Mouse (Mus musculus) layer of hippocampus, adult 2 months (tissue): ENCODE measurements around the gene Agpat3. TPM values are rescaled to one million over a fixed set of nuclear protein-coding genes. Genes with fewer than 3 reads are reported as not detected.

ENCODE experiments used
- DNase-seq, 2 experiments: peaks; one replicate each; pipeline ENCODE4 v3.0.0; 2022; ENCODE audit warnings: low spot score in 2 of 2
- H3K27ac ChIP-seq: fragments of 200-600 bp; 2 replicates; pipeline ENCODE4 v1.8.1; 2022
- H3K4me3 ChIP-seq: fragments of 200-600 bp; 2 replicates; pipeline ENCODE4 v1.8.1; 2022; ENCODE audit warnings: mild to moderate bottlenecking
- CTCF ChIP-seq: fragments of 200-600 bp; conservative IDR thresholded peaks from 2 replicates; pipeline ENCODE4 v1.8.1; 2022; ENCODE audit warnings: antibody characterized with exemption, mild to moderate bottlenecking, moderate library complexity
- total RNA-seq, 2 experiments: library from RNA; stranded (reverse); gene quantifications; 2 replicates each; pipeline ENCODE4 v1.2.3; 2021

The Agpat3 gene
- total RNA-seq, 2 experiments from 2014 or later, result 207 to 216 TPM

- Histone ChIP-seq H3K4me3 (no peak overlapping the region), H3K27ac (peak overlapping the region; percentile 83; the same call in 1 of the 2 replicates)
- no peak for DNase-seq
- TF ChIP-seq CTCF, result no peak
Measured at GRCm38 (mm10) chr10:78296371-78296770, 55.9 kb downstream of the Agpat3 start.

GRCm38 (mm10) chr10:78293576-78293975, 58.7 kb downstream of the Agpat3 start:
- Histone ChIP-seq H3K4me3 (no peak overlapping the region), H3K27ac (no peak overlapping the region)
- no peak for TF ChIP-seq CTCF
- DNase-seq, result no peak

- no peak overlapping the region for H3K27ac ChIP-seq
- no peak for DNase-seq
- no peak for TF ChIP-seq CTCF
- no peak overlapping the region for H3K4me3 ChIP-seq
Measured at GRCm38 (mm10) chr10:78292381-78292780, 59.9 kb downstream of the Agpat3 start.

GRCm38 (mm10) chr10:78290730-78291535, 61.4 kb downstream of the Agpat3 start:
- DNase-seq, result no peak
- Histone ChIP-seq H3K27ac (no peak overlapping the region), H3K4me3 (no peak overlapping the region)
- TF ChIP-seq CTCF, result no peak

GRCm38 (mm10) chr10:78288896-78289295, 63.4 kb downstream of the Agpat3 start:
- Histone ChIP-seq H3K27ac (no peak overlapping the region), H3K4me3 (no peak overlapping the region)
- no peak for DNase-seq
- no peak for TF ChIP-seq CTCF

- DNase-seq, result no peak
- no peak for TF ChIP-seq CTCF
- Histone ChIP-seq H3K4me3 (no peak overlapping the region), H3K27ac (no peak overlapping the region)
Measured at GRCm38 (mm10) chr10:78288135-78288534, 64.2 kb downstream of the Agpat3 start.

- H3K27ac ChIP-seq, result no peak overlapping the region
- DNase-seq, result no peak
- H3K4me3 ChIP-seq, result no peak overlapping the region
- TF ChIP-seq CTCF, result no peak
Measured at GRCm38 (mm10) chr10:78287465-78288132, 64.7 kb downstream of the Agpat3 start.

- H3K27ac ChIP-seq, result no peak overlapping the region
- H3K4me3 ChIP-seq, result no peak overlapping the region
- DNase-seq, result no peak
- TF ChIP-seq CTCF, result no peak
Measured at GRCm38 (mm10) chr10:78285959-78286358, 66.3 kb downstream of the Agpat3 start.

- Histone ChIP-seq H3K4me3 (no peak overlapping the region), H3K27ac (no peak overlapping the region)
- TF ChIP-seq CTCF, result no peak
- DNase-seq, result no peak
Measured at GRCm38 (mm10) chr10:78285409-78285808, 66.9 kb downstream of the Agpat3 start.

- no peak overlapping the region for H3K27ac ChIP-seq
- TF ChIP-seq CTCF, result no peak
- H3K4me3 ChIP-seq, result no peak overlapping the region
- no peak for DNase-seq
Measured at GRCm38 (mm10) chr10:78284812-78285211, 67.5 kb downstream of the Agpat3 start.

- no peak for TF ChIP-seq CTCF
- Histone ChIP-seq H3K27ac (no peak overlapping the region), H3K4me3 (no peak overlapping the region)
- no peak for DNase-seq
Measured at GRCm38 (mm10) chr10:78282411-78282810, 69.9 kb downstream of the Agpat3 start.

- DNase-seq, result no peak
- no peak for TF ChIP-seq CTCF
- no peak overlapping the region for H3K27ac ChIP-seq
- H3K4me3 ChIP-seq, result no peak overlapping the region
Measured at GRCm38 (mm10) chr10:78280486-78280885, 71.8 kb downstream of the Agpat3 start.

- no peak overlapping the region for H3K4me3 ChIP-seq
- DNase-seq, result peak; percentile 43 to 59
- H3K27ac ChIP-seq, result peak overlapping the region; percentile 7; the same call in 1 of the 2 replicates
- peak; percentile 96 for TF ChIP-seq CTCF
Measured at GRCm38 (mm10) chr10:78279210-78279609, 73.1 kb downstream of the Agpat3 start.

GRCm38 (mm10) chr10:78277835-78278234, 74.5 kb downstream of the Agpat3 start:
- DNase-seq, result no peak
- Histone ChIP-seq H3K27ac (no peak overlapping the region), H3K4me3 (no peak overlapping the region)
- peak; percentile 41 for TF ChIP-seq CTCF
